Mouse (Mus musculus): Measurements from ENCODE around the gene I830077J02Rik.

DNA sequence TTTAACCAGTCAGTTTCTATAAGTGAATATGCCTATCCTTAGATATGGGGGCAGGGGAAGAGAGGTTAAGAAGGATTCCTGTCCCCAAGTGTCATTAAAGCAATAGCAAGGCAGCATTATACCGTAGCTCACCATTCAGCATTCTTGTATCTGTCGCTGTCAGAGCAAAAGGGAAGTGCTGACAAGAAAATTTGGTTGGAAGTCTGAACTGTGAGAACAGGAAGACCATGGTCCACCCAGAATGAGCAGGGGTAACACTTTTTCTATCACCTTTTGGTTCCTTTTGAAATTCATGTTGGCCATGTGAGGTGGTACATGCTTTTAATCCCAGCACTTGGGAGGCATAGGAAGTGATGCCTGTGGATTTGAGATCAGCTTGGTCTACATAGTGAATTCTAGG, 1.4 kb downstream of the I830077J02Rik start:
- TF ChIP-seq EP300 (IDR thresholded peaks at IDR 0.05; ENCODE audit: low read depth): no peak
- TF ChIP-seq CTCF (IDR thresholded peaks at IDR 0.05; ENCODE audit: low read depth): no peak
